Mouse (Mus musculus) WW6 (cell line): ENCODE data around the gene Fam174b.

Experiments
- DNase-seq: peaks from one replicate; pipeline ENCODE4 v3.0.0-alpha.2; 2013; ENCODE audit warnings: low read depth, low spot score

Fam174b gene

GRCm38 (mm10) chr7:73740111-73741035 is at the start of gene Fam174b:
Fam174b (plus strand) TSS chr7:73740302.
- peak; percentile 52 for DNase-seq

DNA sequence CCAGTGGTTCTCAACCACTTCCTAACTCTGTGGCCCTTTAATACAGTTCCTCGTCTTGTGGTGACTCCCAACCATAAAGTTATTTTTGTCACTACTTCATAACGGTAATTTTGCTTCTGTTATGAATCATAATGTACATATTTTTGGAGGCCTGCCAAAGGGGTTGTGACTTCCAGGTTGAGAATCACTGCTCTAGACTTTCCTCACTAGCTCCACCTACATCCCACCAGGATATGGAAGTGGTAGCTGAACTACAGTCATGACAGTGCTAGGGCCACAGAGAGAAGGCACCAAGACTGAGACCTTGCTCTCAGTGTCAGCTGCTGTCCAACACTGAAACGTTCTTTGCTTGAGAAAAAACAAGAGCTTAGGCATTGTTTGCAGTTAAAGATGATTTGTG is 43.0 kb upstream of the Fam174b start:
- no peak for DNase-seq

DNA sequence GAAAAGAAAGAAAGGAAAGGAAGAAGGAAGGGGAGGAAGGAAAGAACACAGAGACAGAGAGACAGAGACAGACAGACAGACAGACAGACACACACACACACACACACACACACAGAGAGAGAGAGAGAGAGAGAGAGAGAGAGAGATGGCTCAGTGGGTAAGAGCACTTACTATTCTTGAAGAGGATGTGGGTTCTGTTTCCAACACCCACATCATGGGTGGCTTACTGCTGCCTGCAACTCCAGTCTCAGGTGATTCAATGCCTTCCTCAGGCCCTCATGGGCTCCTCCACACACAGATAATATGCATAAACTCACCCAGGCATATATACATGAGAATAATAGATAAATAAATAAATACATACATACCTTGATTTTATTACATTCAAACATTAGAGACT is 35.8 kb upstream of the Fam174b start:
- no peak for DNase-seq

- no peak for DNase-seq
Observed at GRCm38 (mm10) chr7:73713506-73713905, 26.6 kb upstream of the Fam174b start.

GRCm38 (mm10) chr7:73715928-73716749 is 24.0 kb upstream of the Fam174b start:
- no peak for DNase-seq

DNA sequence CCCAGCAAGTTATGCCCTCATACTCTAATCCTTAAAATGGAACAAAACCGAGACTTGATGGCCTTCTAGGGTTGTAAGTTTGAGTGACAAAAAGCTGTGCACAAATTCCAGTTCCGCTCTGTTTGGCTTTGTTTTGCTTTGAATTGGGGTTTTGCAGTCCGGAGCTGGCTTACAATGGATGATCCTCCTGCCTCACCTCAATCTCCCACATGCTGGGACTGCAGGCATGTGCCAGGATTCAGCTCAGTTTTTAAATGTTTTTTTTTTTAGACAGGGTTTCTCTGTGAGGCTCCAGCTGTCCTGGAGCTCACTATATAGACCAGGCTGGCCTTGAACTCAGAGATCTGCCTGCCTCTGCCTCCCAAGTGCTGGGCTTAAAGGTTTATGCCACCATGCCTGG is 23.3 kb upstream of the Fam174b start:
- DNase-seq, result no peak

DNA sequence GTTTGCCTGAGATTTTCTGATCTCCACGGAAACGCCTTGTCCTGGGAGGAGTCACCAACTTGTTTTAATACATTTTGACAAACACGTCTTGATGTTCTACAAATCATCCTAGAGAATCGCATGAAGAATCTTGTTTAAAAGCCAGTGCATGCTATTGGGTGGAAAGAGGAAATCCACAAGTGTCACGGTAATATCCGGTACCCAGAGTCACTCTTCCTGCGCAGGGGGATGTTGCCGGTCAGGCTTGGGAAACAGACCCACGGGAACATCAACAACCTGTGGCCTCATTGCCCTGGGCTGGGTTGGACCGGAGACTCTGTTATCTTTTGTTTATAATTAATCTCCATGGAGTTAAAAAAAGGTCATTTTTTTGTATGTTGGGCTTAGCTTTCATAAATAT is 22.1 kb upstream of the Fam174b start:
- DNase-seq, result no peak

- DNase-seq, result no peak
Observed at GRCm38 (mm10) chr7:73718497-73719007, 21.6 kb upstream of the Fam174b start.

- no peak for DNase-seq
Observed at GRCm38 (mm10) chr7:73721046-73721445, 19.1 kb upstream of the Fam174b start.

DNA sequence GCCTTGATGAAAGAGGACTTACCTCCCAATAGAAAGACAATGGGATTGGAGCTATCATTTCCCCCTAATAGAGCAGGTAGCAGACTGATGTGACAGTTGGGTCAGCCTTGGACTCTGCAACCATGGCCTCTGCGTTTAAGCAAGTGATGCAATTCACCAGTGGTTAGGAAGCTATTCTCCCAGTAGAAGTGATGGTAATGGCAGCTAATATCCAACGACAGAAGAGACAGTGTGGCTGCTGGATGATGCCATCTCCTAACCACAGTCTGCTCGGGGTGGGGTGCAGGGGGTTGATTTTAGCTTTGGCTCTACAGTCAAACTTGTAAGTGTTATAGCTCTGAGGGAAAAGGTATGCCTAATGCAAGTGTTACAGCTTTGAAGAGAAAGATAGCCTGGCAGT is 18.3 kb upstream of the Fam174b start:
- DNase-seq, result no peak

GRCm38 (mm10) chr7:73729913-73730312 is 10.2 kb upstream of the Fam174b start:
- no peak for DNase-seq

- DNase-seq, result no peak
Observed at GRCm38 (mm10) chr7:73730430-73731022, 9.6 kb upstream of the Fam174b start.

DNA sequence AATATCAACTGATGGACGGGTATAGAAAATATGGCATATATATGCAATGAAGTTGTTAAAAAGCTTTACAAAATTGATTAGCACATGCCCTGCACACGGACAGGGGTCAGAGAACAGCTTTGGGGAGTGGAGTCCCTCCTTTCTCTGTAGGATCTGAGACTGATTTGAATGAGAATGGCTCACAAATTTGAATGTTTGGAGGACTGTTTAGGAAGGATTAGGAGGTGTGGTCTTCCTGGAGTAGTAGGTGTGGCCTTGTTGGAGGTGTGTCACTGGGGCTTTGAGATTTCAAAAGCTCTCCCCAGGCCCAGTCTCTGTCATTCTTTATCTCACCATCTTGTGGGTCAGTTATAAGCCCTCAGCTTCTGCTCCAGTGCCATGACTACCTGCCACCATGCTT is 4.1 kb upstream of the Fam174b start:
- no peak for DNase-seq

- DNase-seq, result no peak
Observed at GRCm38 (mm10) chr7:73741392-73741791, 1.3 kb downstream of the Fam174b start.

- no peak for DNase-seq
Observed at GRCm38 (mm10) chr7:73741841-73742240, 1.7 kb downstream of the Fam174b start.

GRCm38 (mm10) chr7:73743144-73743543 is 3.0 kb downstream of the Fam174b start:
- DNase-seq, result no peak

GRCm38 (mm10) chr7:73743831-73744370 is 3.8 kb downstream of the Fam174b start:
- no peak for DNase-seq

- DNase-seq, result no peak
Observed at GRCm38 (mm10) chr7:73745903-73746302, 5.8 kb downstream of the Fam174b start.

DNA sequence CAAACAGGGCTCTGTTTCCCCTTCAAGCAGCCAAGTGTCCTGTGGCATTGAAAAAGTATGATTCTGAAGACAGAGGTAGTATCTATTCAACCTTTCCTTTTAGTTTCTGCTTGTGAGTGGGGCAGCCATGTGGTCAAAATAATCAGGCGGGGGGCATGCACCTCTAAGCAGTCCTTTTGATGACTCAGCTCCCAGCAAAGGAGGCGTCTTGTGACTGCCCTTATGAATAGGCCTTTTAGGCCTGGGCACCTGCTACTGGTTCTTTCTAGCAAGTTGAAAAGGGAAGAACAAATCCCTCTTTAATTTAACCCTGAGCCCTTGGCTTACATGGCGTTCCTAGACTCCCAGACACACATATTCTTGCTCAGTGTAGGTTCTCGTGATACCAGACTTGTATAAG is 6.7 kb downstream of the Fam174b start:
- no peak for DNase-seq

- DNase-seq, result no peak
Observed at GRCm38 (mm10) chr7:73747531-73747930, 7.4 kb downstream of the Fam174b start.

- DNase-seq, result no peak
Observed at GRCm38 (mm10) chr7:73748437-73749108, 8.5 kb downstream of the Fam174b start.
